Mouse (Mus musculus) kidney, adult 2 months (tissue): ENCODE data around the gene Cdc20b.

ENCODE experiments used
- CTCF ChIP-seq: fragments of 200-500 bp; conservative IDR thresholded peaks from 2 replicates; pipeline ENCODE4 v1.5.1; 2011; ENCODE audit warnings: low read depth, mild to moderate bottlenecking, control low read depth, low read length, moderate library complexity, mixed read lengths; ENCODE audit not compliant: insufficient read depth, insufficient read length
- POLR2A ChIP-seq: fragments of 200-500 bp; IDR thresholded peaks from one replicate; pipeline ENCODE4 v1.6.1; 2011; ENCODE audit warnings: low read depth, low read length, control low read depth

DNA sequence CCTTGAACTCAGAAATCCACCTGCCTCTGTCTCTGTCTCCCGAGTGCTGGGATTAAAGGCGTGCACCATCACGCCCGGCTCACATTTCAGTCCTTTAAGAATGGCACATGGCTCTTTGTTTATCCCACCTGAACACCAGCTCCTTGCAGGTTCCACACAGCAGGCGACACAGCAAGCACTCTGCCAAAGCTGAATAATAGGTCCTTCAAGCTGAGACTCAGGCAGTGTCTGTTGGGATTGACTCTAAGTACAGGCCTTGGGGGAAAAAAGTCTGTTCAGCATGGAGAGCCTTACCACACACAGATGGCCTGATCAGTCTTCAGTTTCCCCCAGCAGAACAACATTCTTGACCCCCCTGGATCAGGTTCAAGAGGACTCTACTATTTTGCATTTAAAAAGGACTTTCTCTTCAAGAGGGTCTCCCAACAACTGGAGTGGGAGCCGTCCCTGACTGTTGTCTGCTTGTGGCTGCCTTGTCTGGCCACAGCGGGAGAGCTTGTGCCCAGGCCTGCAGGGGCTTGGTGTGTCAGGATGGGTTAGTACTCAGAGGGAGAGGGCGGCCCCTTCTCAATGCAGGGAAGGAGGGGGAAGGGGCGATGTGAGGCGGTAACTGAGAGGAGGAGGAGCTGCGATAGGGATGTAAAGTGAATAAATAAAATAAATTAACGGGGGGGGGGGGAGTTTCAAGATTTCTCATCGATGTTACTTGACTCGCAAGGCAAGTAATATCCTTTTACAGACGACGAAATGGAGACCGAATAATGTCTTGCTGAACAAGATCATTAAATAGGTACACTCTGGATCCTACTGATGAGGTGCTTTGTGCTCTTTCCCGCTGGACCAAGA lies 49.1 kb upstream of the Cdc20b start:
- TF ChIP-seq CTCF (no peak), POLR2A (no peak)
